Mouse (Mus musculus) induced T-regulatory cell, adult 2 months (primary cell): ENCODE data around the gene Inpp5f.
"Not testable (repeated sequence)": the region's sequence is repeated elsewhere in the genome, so short reads cannot be mapped to it uniquely, and the experiment has no call there.

ENCODE experiments used
- DNase-seq: peaks from one replicate; pipeline ENCODE4 v3.0.0-alpha.2; 2012; ENCODE audit warnings: low read depth

Inpp5f gene

DNA sequence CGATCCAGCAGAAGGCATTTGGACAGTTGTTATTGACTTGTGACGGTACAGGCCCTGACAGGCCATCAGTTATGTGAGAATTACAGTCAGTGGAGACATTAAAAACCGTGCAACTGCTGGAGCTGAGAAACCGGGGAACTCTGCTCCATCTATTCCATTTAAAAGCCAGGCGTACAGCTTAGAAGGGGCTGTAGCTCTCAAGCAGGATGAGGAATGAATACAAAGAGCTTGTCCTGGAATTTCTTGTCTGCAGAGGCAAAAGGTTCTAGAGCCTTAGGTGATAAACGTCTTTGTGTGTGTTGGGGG is 18.2 kb upstream of the Inpp5f start:
- no peak for DNase-seq

DNA sequence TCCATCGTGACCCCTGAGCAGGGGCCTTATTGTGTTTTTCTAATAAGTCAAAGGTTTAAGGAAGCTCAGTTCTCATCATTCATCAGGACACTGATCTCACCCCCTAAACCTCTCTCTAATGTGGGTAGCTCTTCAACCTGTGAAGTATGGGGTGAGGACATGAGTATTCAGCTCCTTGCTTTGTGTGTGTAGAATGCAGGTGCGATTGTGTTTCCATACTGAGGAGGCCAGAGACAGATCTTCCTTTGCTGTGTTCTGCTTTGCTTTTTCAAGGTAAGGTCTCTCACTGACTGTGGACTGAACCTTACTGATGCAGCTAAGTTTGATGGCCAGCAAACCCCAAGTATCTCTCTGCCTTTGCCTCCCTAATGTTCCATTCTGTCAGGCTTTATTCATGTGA is 14.9 kb upstream of the Inpp5f start:
- DNase-seq, result no peak

DNA sequence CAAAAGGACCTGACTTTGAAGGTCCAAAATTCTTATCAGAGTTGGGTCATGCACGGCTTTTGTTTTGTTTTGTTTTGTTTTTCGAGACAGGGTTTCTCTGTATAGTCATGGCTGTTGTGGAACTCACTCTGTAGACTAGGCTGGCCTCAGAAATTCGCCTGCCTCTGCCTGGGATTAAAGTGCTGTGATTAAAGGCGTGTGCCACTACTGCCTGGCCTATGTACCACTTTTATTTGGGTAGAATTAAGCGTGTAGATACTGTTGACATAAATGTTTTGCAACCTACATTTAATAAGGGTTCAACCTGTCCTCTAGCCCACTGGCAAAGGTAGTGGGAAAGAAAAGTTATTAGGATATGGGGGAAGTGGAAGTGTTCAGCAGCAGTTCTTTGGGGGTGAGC is 12.1 kb upstream of the Inpp5f start:
- DNase-seq, result no peak

- DNase-seq, result no peak
Observed at GRCm38 (mm10) chr7:128601826-128602225, 9.3 kb upstream of the Inpp5f start.

- not testable (repeated sequence) for DNase-seq
Observed at GRCm38 (mm10) chr7:128609936-128610335, 1.2 kb upstream of the Inpp5f start.

DNA sequence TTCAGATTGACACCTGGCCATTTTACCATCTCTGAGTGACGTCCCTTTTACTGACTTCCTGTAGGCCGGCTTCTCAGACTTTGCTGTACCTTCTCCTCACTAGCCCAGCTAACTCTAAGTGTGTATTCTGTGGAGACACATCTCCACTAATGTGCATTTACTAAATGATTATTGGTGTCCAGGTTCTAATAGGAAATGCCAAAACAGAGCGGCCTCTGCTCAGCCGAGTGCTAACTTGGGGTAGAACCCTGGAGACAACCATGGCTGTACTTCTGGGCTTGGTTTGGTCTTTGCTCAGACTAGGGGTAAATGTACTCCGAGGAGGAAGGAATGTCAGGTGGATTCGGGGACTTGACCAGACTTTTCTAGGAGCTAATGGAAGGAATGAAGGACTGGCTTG is 638 bp upstream of the Inpp5f start:
- no peak for DNase-seq

- no peak for DNase-seq
Observed at GRCm38 (mm10) chr7:128611799-128612411, 777 bp downstream of the Inpp5f start.

DNA sequence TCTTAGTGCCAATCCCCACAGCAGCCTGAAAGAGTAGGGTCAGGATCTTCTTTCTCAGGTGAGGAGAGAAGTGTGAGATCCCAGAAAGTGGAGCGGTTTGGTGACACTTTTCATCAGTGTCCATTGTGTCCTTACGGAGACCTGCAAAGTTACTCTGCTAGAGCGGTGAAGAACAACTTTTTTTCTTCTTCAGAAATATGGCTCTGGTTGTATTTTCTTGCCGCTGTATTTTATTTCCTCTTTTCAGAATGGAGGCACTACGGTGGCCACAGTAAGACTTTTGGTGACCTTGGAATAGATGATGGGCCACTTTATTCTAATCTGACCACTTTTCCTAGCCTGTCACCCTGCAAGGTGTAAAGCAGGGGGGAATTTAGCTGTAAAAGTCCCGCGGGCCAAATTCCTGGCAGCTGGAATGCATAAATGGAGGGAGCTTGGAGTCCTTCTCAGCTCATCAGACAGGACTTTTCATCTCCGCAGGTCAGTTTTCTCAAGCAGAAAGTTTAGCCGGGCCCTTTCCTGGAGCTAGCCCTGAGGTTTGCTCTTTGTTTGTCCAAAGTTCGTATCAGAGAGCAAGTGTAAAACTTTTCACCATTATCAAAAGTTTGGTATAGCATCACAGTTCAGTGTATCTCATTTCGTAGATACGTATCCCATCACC is 1.5 kb downstream of the Inpp5f start:
- DNase-seq, result no peak

DNA sequence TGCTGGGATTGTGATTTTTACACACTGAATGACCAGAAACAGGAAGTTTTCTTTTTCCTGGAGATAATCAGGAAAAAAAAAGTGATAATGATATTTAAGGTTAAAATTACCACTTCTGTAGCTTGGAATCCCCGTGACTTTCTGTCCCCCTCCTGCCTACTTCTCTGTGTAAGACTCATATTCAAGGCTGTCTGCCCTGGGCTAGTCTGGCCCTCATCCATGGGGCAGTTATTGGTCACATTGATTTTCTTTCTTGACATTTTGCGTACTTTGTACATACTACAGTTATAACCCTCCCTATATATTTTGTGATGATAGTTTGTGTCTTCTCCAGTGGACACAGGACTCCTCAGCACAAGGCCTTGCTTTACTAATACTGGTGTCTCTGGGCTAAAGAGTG is 2.5 kb downstream of the Inpp5f start:
- DNase-seq, result no peak

DNA sequence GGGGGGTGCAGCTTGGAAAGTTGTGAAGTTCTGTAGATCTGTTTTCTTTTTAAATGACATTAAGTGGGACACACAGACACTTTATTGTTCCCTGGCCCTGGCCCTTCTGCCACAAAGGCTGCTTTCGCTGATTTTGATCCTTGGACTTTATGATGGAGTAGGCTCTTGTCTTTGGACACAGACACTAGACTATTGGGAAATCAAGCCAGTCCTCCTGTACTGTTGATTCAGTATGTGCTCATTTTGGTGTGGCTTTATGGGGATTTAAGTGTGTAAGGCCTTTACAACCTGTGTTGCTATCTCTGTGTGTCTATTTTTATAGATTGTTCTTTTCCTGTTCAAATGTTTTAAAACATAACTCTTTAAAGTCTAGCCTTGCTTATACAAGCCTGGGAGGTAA is 6.5 kb downstream of the Inpp5f start:
- no peak for DNase-seq

DNA sequence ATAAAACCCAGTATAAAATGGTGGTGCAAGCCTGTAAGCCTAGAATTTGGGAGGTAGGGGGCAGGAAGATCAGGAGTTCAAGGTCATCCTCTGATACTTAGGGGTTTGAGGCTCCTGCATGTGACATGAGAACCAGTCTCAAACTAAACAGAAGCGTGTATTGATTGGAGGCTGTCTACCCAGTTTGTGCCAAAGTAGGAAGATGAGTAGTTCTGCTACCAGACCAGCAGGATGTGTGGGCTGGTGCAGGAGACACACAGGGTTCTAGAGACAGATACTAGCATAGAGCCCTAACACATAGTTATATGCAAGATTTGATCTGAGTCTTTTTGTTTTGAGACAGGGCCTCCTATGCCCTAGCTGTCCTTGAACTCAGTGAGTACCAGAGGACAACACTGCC is 9.1 kb downstream of the Inpp5f start:
- no peak for DNase-seq

DNA sequence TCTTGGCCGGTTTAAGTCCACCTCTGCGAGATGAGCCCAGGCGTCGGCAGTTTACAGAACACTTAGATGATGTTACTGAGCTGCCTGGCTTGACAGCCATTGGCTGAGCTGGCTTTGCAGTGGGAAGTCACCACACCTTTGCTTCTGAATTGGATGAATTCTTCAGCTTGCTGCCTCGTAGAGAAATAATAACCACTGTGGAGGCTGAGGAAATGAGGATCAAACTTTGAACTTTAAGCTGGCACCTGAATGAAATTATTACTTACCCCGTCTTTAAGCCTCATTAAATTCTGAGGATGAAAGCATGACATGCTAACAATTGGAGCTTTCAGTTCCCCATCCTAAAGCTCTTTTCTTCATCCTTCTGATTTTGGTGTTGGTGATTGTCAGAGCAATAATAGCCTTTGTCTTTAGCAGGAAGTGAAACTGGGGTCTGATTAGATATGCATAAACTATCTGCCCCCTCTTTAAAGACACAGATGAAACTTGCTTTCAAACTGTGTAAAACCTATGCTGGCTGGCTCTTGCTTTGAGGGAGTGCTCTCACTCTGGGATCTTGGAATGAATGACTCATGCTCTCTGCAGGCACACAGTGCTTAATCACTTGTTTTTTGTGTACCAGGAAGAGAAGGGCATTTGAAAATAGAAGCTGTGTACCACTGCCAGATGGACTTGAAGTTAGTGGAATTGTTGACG is 11.3 kb downstream of the Inpp5f start:
- DNase-seq, result peak; percentile 55

DNA sequence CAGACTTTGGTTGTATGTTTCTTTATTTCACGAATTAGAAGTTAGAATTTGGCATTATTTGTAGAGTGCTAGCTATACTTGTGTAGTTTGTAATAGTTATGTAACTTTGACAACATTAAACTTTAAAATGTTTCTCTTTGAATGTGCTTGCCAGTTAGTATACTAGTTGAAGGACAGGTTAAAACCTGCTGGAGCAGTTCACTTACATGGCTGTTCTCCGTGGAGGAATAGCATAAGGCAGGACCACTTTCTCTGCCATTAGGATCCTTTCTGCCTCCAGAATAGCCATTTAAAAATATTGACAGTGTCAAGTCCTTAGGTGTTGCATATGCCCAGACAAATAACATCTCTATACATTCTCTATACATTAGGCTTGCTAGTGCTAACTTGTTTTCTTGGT is 11.9 kb downstream of the Inpp5f start:
- no peak for DNase-seq

GRCm38 (mm10) chr7:128625382-128625781 is 14.3 kb downstream of the Inpp5f start:
- no peak for DNase-seq

GRCm38 (mm10) chr7:128626601-128627000 is 15.5 kb downstream of the Inpp5f start:
- peak; percentile 60 for DNase-seq

GRCm38 (mm10) chr7:128627251-128627650 is 16.1 kb downstream of the Inpp5f start:
- peak; percentile 73 for DNase-seq

DNA sequence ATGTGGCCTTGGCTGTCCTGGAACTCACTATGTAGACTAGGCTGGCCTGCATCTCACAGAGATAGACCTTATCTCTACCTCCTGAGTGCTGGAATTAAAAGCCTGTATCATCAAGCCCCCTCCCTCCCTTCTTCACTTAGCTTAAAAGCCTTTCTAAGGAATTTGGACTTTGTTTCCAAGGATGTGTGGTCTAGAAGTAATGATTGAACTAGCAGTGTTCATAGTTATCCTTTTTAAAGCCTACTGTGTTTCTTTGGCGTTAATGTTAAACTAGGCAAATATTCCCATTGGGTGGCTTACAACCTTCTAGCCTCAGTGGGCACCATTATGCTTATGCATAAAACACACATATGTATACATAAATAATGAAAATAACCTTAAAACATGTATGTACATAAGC is 16.6 kb downstream of the Inpp5f start:
- DNase-seq, result no peak

GRCm38 (mm10) chr7:128633156-128633555 is 22.0 kb downstream of the Inpp5f start:
- DNase-seq, result peak; percentile 80

- no peak for DNase-seq
Observed at GRCm38 (mm10) chr7:128639925-128640485, 28.9 kb downstream of the Inpp5f start.

DNA sequence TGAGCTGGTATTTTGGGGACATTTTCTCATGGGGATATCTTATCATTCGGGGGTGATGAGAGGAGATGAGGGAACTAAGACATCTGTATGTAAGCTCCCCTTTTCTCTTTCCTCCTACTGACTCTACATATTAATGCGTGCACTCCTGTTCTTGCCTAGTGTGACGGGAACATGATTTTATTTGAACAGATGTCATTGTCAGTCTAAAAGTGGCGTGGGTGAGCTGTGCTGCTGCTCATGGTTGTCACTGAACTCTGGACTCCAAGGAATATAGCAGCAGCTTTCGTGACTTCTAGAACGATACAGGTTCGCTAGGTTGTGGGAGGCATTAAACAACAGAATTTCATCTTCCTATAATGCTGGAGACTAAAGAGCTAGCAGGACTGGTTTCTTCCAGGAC is 30.4 kb downstream of the Inpp5f start:
- no peak for DNase-seq

DNA sequence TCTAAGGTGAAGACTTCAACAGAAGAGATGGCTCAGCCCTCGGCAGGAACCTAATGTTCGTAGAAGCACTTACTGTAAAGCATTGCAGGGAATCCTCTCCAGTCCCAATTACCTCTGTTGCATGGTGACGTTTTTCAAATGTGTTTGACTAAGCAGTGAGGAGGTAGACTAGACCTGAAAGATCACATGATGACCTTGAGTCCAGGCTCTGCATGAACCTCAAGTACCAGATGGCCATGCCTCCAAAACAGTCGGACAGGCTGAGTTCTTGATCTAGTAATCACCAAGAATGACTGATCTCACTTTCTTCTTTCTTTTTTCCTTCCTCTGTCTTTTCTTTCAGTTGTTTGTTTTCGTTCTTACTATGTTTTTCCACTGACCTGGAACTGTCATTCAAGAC is 31.3 kb downstream of the Inpp5f start:
- no peak for DNase-seq

- DNase-seq, result no peak
Observed at GRCm38 (mm10) chr7:128656970-128657369, 45.8 kb downstream of the Inpp5f start.

GRCm38 (mm10) chr7:128663906-128664305 is 52.8 kb downstream of the Inpp5f start:
- DNase-seq, result no peak
